In the genomic region with DNA sequence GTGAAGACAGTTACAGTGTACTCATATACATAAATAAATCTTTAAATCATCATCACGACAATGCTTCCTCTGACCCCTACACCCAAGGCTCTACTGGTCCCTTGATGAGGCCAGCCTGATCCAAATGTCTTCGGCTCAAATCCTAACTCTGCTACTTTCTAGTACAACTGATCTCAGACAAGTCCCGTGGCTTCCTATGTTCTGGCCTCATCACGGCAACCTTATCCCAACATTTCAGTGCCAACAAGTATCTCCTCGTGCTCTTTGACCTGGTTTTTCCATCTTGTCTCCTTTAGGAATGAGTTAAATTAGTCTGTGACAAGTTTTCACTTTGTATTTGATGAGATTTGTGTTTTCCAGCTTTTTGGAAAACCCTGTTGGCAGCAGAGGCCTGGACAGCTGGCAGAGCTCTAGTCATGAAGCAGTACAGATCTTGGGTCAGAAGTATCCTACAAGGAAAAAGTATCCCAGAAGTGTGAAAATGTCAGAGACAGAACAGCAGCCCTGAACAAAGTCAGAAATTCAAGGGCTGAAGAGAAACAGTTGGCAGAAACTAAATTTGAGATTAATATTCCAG, we compare ENCODE assay signal across 9 mouse cellular contexts. TPM values are rescaled to one million over a fixed set of nuclear protein-coding genes. Genes with fewer than 3 reads are reported as not detected.
DNase-seq lines count a peak whose midpoint lies in the region; ATAC-seq and TF ChIP-seq lines count a peak whose summit lies in the region.
"Had no signal": no experiment of that assay in that cellular context is flagged by ENCODE, and none has a peak within 500 bp of the region (broad histone marks: within the 10 kb centered on the region; RNA-seq: fewer than 3 reads in every experiment).

No protein-coding gene starts in this region.

- peak overlapping the region; percentile 48 for H3K9ac ChIP-seq in kidney, embryonic 16.5 days (replicated peaks; ENCODE audit: low read length)
- H3K9ac ChIP-seq in heart, embryonic 15.5 days: no peak overlapping the region
- H3K9ac ChIP-seq in liver, postnatal 0 days (replicated peaks): peak overlapping the region; percentile 53; the same call in 1 of the 2 replicates
- H3K9ac ChIP-seq: neural tube, embryonic 12.5 days had no signal

- no peak for DNase-seq in kidney, postnatal 10 days
- no peak for DNase-seq in liver, postnatal 0 days
- no peak for DNase-seq in left cerebral cortex, postnatal 4 days
- no peak for DNase-seq in layer of hippocampus, postnatal 36 days
- DNase-seq in layer of hippocampus, postnatal 25 days (ENCODE audit: extremely low spot score in 1 of 2, low spot score in 1 of 2): no peak

- TF ChIP-seq EP300 in liver, postnatal 0 days (IDR thresholded peaks at IDR 0.05; ENCODE audit: low read depth): no peak

- peak overlapping the region; percentile 87 for H3K27ac ChIP-seq in kidney, embryonic 16.5 days (ENCODE audit: low read length)
- peak overlapping the region; percentile 65 for H3K27ac ChIP-seq in brown adipose tissue, adult 24 weeks (replicated peaks; ENCODE audit: low read depth, low read length)
- peak overlapping the region; percentile 89 for H3K27ac ChIP-seq in heart, embryonic 15.5 days
- H3K27ac ChIP-seq in liver, postnatal 0 days (ENCODE audit: low read depth): peak overlapping the region; percentile 58
- H3K27ac ChIP-seq: neural tube, embryonic 12.5 days had no signal

- TF ChIP-seq CTCF in liver, postnatal 0 days (IDR thresholded peaks at IDR 0.05; ENCODE audit: low read depth): no peak

- 77% methylated on average over 5 of the region's 5 CpGs for WGBS in kidney, embryonic 16.5 days
- 66% methylated on average over 5 of the region's 5 CpGs for WGBS in heart, embryonic 15.5 days
- WGBS in liver, postnatal 0 days (ENCODE audit: insufficient replicate concordance): 88% methylated on average over 5 of the region's 5 CpGs

- intact Hi-C loops in left cerebral cortex, postnatal 4 days (cut with DNase I): no loop called here

- H3K4me3 ChIP-seq in kidney, embryonic 16.5 days (ENCODE audit: low read length): no peak overlapping the region
- no peak overlapping the region for H3K4me3 ChIP-seq in brown adipose tissue, adult 24 weeks (ENCODE audit: insufficient read depth, low read depth, low read length)
- no peak overlapping the region for H3K4me3 ChIP-seq in heart, embryonic 15.5 days
- H3K4me3 ChIP-seq in liver, postnatal 0 days (ENCODE audit: low read depth, low read length): peak overlapping the region; percentile 34; the same call in 1 of the 2 replicates
- H3K4me3 ChIP-seq: neural tube, embryonic 12.5 days had no signal

- H3K9me3 ChIP-seq in kidney, embryonic 16.5 days (ENCODE audit: low read length): no peaks in the 10 kb centered on the region
- H3K9me3 ChIP-seq in heart, embryonic 15.5 days (replicated peaks): no peaks in the 10 kb centered on the region
- H3K9me3 ChIP-seq in liver, postnatal 0 days (ENCODE audit: low read length): no peaks in the 10 kb centered on the region
- H3K9me3 ChIP-seq: neural tube, embryonic 12.5 days had no signal

- H3K36me3 ChIP-seq in kidney, embryonic 16.5 days (ENCODE audit: insufficient read depth, low read length): peaks cover 13% of the 10 kb centered on the region
- peaks cover 20% of the 10 kb centered on the region for H3K36me3 ChIP-seq in heart, embryonic 15.5 days
- no peaks in the 10 kb centered on the region for H3K36me3 ChIP-seq in liver, postnatal 0 days (replicated peaks; ENCODE audit: insufficient read depth, low read length)

- H3K27me3 ChIP-seq in kidney, embryonic 16.5 days (ENCODE audit: insufficient read depth, low read length): no peaks in the 10 kb centered on the region
- H3K27me3 ChIP-seq in heart, embryonic 15.5 days: no peaks in the 10 kb centered on the region
- H3K27me3 ChIP-seq in liver, postnatal 0 days (ENCODE audit: insufficient read depth, low read length): no peaks in the 10 kb centered on the region
- H3K27me3 ChIP-seq: neural tube, embryonic 12.5 days had no signal

- H3K4me1 ChIP-seq in kidney, embryonic 16.5 days (ENCODE audit: insufficient read depth, low read length): peaks cover 11% of the 10 kb centered on the region
- peaks cover 10% of the 10 kb centered on the region for H3K4me1 ChIP-seq in brown adipose tissue, adult 24 weeks (ENCODE audit: control insufficient read depth, insufficient read depth, insufficient read length, low read length)
- peaks cover 36% of the 10 kb centered on the region for H3K4me1 ChIP-seq in heart, embryonic 15.5 days (replicated peaks)
- H3K4me1 ChIP-seq in liver, postnatal 0 days (ENCODE audit: insufficient read depth): peaks cover 10% of the 10 kb centered on the region
- H3K4me1 ChIP-seq: neural tube, embryonic 12.5 days had no signal

- peak overlapping the region; percentile 25 for H3K4me2 ChIP-seq in kidney, embryonic 16.5 days (replicated peaks; ENCODE audit: low read depth, low read length)
- peak overlapping the region; percentile 41; the same call in 1 of the 2 replicates for H3K4me2 ChIP-seq in heart, embryonic 15.5 days
- peak overlapping the region; percentile 62 for H3K4me2 ChIP-seq in liver, postnatal 0 days (ENCODE audit: low read depth, low read length)

- ATAC-seq in kidney, embryonic 16.5 days (ENCODE audit: low FRiP score, low TSS enrichment): no peak
- no peak for ATAC-seq in heart, embryonic 15.5 days (replicated peaks; ENCODE audit: insufficient number of reproducible peaks, insufficient read depth, low FRiP score, low read depth)
- no peak for ATAC-seq in liver, postnatal 0 days

RNA-seq across cellular contexts. Expression of gene Rbms2, which starts 31.2 kb away (rescaled TPM):
- 39.8 and 43.6 TPM in 2 replicates for polyA plus RNA-seq in kidney, embryonic 16.5 days (2015; fragmentation: Nextera tagmentation; extraction: Ambion mirVana)
- polyA plus RNA-seq in brown adipose tissue, adult 24 weeks (2012; ENCODE audit: insufficient read depth, insufficient read length, missing spikeins): 93.3 and 95.4 TPM in 2 replicates
- 33.8 and 38.2 TPM in 2 replicates for polyA plus RNA-seq in heart, embryonic 15.5 days (2015; fragmentation: Nextera tagmentation; extraction: Ambion mirVana)
- 4.5 TPM in 2 replicates for polyA plus RNA-seq in liver, postnatal 0 days (2015; fragmentation: Nextera tagmentation; extraction: Ambion mirVana)
- total RNA-seq in left cerebral cortex, postnatal 4 days (2021): 10 to 100 TPM; 12.7 to 13.0 TPM
- 10 to 100 TPM; 12.8 to 13.7 TPM for total RNA-seq in layer of hippocampus, postnatal 36 days (2021)
- 10 to 100 TPM; 11.5 to 11.9 TPM for total RNA-seq in layer of hippocampus, postnatal 25 days (2021)

RNA-seq across cellular contexts. Expression of gene Gls2, which starts 45.4 kb away (rescaled TPM):
- 1.1 and 1.3 TPM in 2 replicates for polyA plus RNA-seq in kidney, embryonic 16.5 days (2015; fragmentation: Nextera tagmentation; extraction: Ambion mirVana)
- polyA plus RNA-seq in brown adipose tissue, adult 24 weeks (2012; ENCODE audit: insufficient read depth, insufficient read length, missing spikeins): 0.87 TPM in 1 of 2 replicates, not detected in the other
- polyA plus RNA-seq in heart, embryonic 15.5 days (2015; fragmentation: Nextera tagmentation; extraction: Ambion mirVana): 0.58 and 0.66 TPM in 2 replicates
- polyA plus RNA-seq in liver, postnatal 0 days (2015; fragmentation: Nextera tagmentation; extraction: Ambion mirVana): 48.8 and 67.3 TPM in 2 replicates
- total RNA-seq in left cerebral cortex, postnatal 4 days (2021): 1 to 10 TPM; 5.9 to 7.9 TPM
- total RNA-seq in layer of hippocampus, postnatal 36 days (2021): 10 to 100 TPM; 21.1 to 23.2 TPM
- 10 to 100 TPM; 19.2 to 23.5 TPM for total RNA-seq in layer of hippocampus, postnatal 25 days (2021)

RNA-seq across cellular contexts. Expression of gene Baz2a, which starts 57.5 kb away (rescaled TPM):
- polyA plus RNA-seq in kidney, embryonic 16.5 days (2015; fragmentation: Nextera tagmentation; extraction: Ambion mirVana): 10.9 and 14.3 TPM in 2 replicates
- polyA plus RNA-seq in brown adipose tissue, adult 24 weeks (2012; ENCODE audit: insufficient read depth, insufficient read length, missing spikeins): 15.1 and 16.0 TPM in 2 replicates
- polyA plus RNA-seq in heart, embryonic 15.5 days (2015; fragmentation: Nextera tagmentation; extraction: Ambion mirVana): 7.5 and 10.1 TPM in 2 replicates
- polyA plus RNA-seq in liver, postnatal 0 days (2015; fragmentation: Nextera tagmentation; extraction: Ambion mirVana): 4.3 and 5.4 TPM in 2 replicates
- 10 to 100 TPM; 34.5 to 36.2 TPM for total RNA-seq in left cerebral cortex, postnatal 4 days (2021)
- total RNA-seq in layer of hippocampus, postnatal 36 days (2021): 10 to 100 TPM; 39.9 to 46.8 TPM
- total RNA-seq in layer of hippocampus, postnatal 25 days (2021): 10 to 100 TPM; 32.2 to 42.5 TPM

Comparison
In these comparisons a context has a peak if more than half of its experiments do, and no peak if none do; other contexts are left out.
1. RNA of gene Gls2, which starts 45.4 kb away (polyA plus RNA-seq): 48.8 to 67.3 TPM in liver, postnatal 0 days; 1.1 to 1.3 TPM in kidney, embryonic 16.5 days, 0.87 TPM in brown adipose tissue, adult 24 weeks and 0.58 to 0.66 TPM in heart, embryonic 15.5 days; every median in the first group is over 10 times any median in the second.
2. Peak in every context shown above with its lines, with median percentiles within 50 percentile points of each other: H3K27ac ChIP-seq and H3K4me2 ChIP-seq.